Mouse (Mus musculus) neutrophil, adult 59 days (primary cell): ENCODE measurements around the gene Tex47. TPM values are rescaled to one million over a fixed set of nuclear protein-coding genes. Genes with fewer than 3 reads are reported as not detected.

Source experiments
- total RNA-seq, 2 experiments: library from RNA; stranded (reverse); gene quantifications; 1 replicate in 1 of 2; 2 replicates in 1 of 2; pipeline ENCODE4 v1.2.4; 2023

Tex47 gene
- not detected for total RNA-seq

DNA sequence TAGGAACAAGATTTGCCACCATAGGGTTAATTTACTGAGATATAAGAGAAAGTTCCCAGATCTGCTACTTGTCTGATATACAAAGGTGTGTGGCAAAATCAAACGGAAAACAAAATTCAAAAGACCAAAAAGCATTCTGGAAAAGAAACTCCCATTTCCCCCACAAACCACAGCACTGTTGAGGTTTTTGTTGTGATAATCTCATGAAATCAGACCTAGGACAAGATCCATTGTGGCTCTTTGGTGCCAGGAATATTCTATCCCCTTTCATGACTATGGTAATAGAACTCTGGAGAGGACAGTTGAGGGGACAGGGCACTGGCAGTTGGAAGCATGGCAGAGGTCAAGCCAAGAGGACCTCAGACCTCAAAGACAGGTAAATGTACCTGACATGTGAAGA lies at the start of gene Tex47:
Tex47 (plus strand) TSS at position 301 of the 400 bp plus-strand sequence.

DNA sequence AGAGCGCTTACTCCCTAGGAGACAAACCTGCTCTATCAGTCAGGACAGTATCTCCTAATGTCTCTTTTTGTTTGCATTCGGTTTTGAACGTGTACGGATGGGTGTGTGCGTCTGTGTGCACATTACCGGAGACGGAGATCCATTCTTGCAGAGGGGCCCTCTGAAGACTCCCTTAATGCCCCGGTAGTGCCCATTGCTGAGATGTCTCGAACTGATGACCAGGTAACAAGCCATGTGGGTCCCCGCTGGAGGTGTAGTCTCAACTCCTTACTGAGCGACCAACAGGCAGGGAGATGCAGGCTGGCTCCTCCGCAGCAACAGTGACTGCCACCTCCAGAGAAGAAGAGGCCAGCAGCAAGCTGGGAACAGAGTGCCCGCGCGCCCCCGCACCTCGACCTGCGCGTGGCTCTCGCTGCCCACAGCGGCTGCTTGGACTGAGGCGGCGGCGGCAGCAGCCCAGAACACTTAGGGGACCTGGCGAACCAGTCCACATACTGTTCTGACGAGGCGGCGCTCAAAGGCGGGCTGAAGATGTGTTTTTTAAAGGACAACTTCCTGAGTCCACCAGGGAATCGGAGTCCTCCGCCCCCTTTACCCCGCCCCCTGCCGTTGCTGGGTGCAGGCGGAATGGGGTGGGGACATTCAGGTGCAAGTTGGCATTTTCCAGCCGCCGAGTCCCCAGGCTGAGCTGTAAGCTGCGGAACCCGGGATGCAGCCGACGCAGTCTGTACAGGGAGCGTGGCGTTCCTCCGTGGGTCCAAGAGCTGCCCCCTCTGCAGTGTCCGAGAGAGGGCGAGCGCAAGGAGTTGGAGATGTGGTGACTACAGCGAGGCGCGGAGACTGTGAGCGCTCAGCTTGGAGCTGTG lies 40.5 kb downstream of the Tex47 start, which contains the start of gene Zfp804b:
Zfp804b (minus strand) TSS at position 612 of the 866 bp plus-strand sequence.

Other genes with a start within 250 kb of the Tex47 start
- gene Zfp804b, start 40.6 kb downstream of the Tex47 start, total RNA-seq, result not detected